Mouse (Mus musculus) layer of hippocampus, adult 2 months (tissue): Measurements from ENCODE around the gene Nrxn2. TPM values are rescaled to one million over a fixed set of nuclear protein-coding genes. Genes with fewer than 3 reads are reported as not detected.

Source experiments
- DNase-seq, 2 experiments: peaks; one replicate each; pipeline ENCODE4 v3.0.0; 2022; ENCODE audit warnings: low spot score in 2 of 2
- H3K27ac ChIP-seq: fragments of 200-600 bp; 2 replicates; pipeline ENCODE4 v1.8.1; 2022
- H3K4me3 ChIP-seq: fragments of 200-600 bp; 2 replicates; pipeline ENCODE4 v1.8.1; 2022; ENCODE audit warnings: mild to moderate bottlenecking
- CTCF ChIP-seq: fragments of 200-600 bp; conservative IDR thresholded peaks from 2 replicates; pipeline ENCODE4 v1.8.1; 2022; ENCODE audit warnings: antibody characterized with exemption, mild to moderate bottlenecking, moderate library complexity
- total RNA-seq, 2 experiments: library from RNA; stranded (reverse); gene quantifications; 2 replicates each; pipeline ENCODE4 v1.2.3; 2021

The Nrxn2 gene
- total RNA-seq, 2 experiments from 2014 or later, result 405 to 437 TPM

GRCm38 (mm10) chr19:6408749-6409148, 9.8 kb upstream of the Nrxn2 start:
- H3K4me3 ChIP-seq, result no peak overlapping the region
- no peak overlapping the region for H3K27ac ChIP-seq
- TF ChIP-seq CTCF, result no peak
- no peak for DNase-seq

- TF ChIP-seq CTCF, result no peak
- no peak for DNase-seq
- Histone ChIP-seq H3K4me3 (no peak overlapping the region), H3K27ac (no peak overlapping the region)
Measured at GRCm38 (mm10) chr19:6409176-6409575, 9.4 kb upstream of the Nrxn2 start.

- no peak overlapping the region for H3K27ac ChIP-seq
- TF ChIP-seq CTCF, result no peak
- no peak overlapping the region for H3K4me3 ChIP-seq
- no peak for DNase-seq
Measured at GRCm38 (mm10) chr19:6409936-6410335, 8.6 kb upstream of the Nrxn2 start.

- H3K27ac ChIP-seq, result no peak overlapping the region
- DNase-seq, result no peak
- no peak for TF ChIP-seq CTCF
- no peak overlapping the region for H3K4me3 ChIP-seq
Measured at GRCm38 (mm10) chr19:6412798-6413197, 5.7 kb upstream of the Nrxn2 start.

GRCm38 (mm10) chr19:6415454-6415853, 3.1 kb upstream of the Nrxn2 start:
- TF ChIP-seq CTCF, result no peak
- Histone ChIP-seq H3K4me3 (no peak overlapping the region), H3K27ac (peak overlapping the region; percentile 36; the same call in 1 of the 2 replicates)
- DNase-seq, result no peak

GRCm38 (mm10) chr19:6416124-6416770, 2.3 kb upstream of the Nrxn2 start:
- Histone ChIP-seq H3K27ac (peak overlapping the region; percentile 36; the same call in 1 of the 2 replicates), H3K4me3 (no peak overlapping the region)
- no peak for DNase-seq
- no peak for TF ChIP-seq CTCF

GRCm38 (mm10) chr19:6416894-6417761, 1.4 kb upstream of the Nrxn2 start:
- Histone ChIP-seq H3K27ac (no peak overlapping the region), H3K4me3 (no peak overlapping the region)
- no peak for DNase-seq
- TF ChIP-seq CTCF, result no peak

- Histone ChIP-seq H3K4me3 (peak overlapping the region; percentile 76), H3K27ac (peak overlapping the region; percentile 93)
- no peak for DNase-seq
- TF ChIP-seq CTCF, result no peak
Measured at GRCm38 (mm10) chr19:6418984-6419692, 607 bp downstream of the Nrxn2 start.

- no peak for TF ChIP-seq CTCF
- peak overlapping the region; percentile 93 for H3K27ac ChIP-seq
- DNase-seq, result no peak
Measured at GRCm38 (mm10) chr19:6419805-6420310, 1.3 kb downstream of the Nrxn2 start.

GRCm38 (mm10) chr19:6420481-6421210, 2.1 kb downstream of the Nrxn2 start:
- DNase-seq, result no peak
- Histone ChIP-seq H3K27ac (peak overlapping the region; percentile 3; the same call in 1 of the 2 replicates), H3K4me3 (peak overlapping the region; percentile 76)
- no peak for TF ChIP-seq CTCF

More at GRCm38 (mm10) chr19:6419805-6420310, 1.3 kb downstream of the Nrxn2 start:
- H3K4me3 ChIP-seq, result peak overlapping the region; percentile 76

GRCm38 (mm10) chr19:6421211-6421590, 2.7 kb downstream of the Nrxn2 start:
- peak in 1 of 2 experiments; percentile 57 for DNase-seq
- Histone ChIP-seq H3K4me3 (peak overlapping the region; percentile 76), H3K27ac (no peak overlapping the region)
- no peak for TF ChIP-seq CTCF

GRCm38 (mm10) chr19:6422014-6422413, 3.5 kb downstream of the Nrxn2 start:
- DNase-seq, result no peak
- H3K4me3 ChIP-seq, result no peak overlapping the region
- H3K27ac ChIP-seq, result no peak overlapping the region
- TF ChIP-seq CTCF, result no peak
